ENCODE assay signal across 17 mouse cellular contexts in genomic region chr5:120668761-120669160, GRCm38 (mm10). TPM values are rescaled to one million over a fixed set of nuclear protein-coding genes. Genes with fewer than 3 reads are reported as not detected.
DNase-seq lines count a peak whose midpoint lies in the region.
"Had no signal": no experiment of that assay in that cellular context is flagged by ENCODE, and none has a peak within 500 bp of the region (broad histone marks: within the 10 kb centered on the region; RNA-seq: fewer than 3 reads in every experiment).

No protein-coding gene starts in this region.

- DNase-seq in spleen, postnatal 36 days (ENCODE audit: low spot score in 2 of 2): peak; percentile 48 to 59
- no peak for DNase-seq in spleen, postnatal 14 days (ENCODE audit: low spot score in 2 of 2)
- peak; percentile 19 for DNase-seq in naive thymus-derived CD4-positive, alpha-beta T cell, adult 2 months (ENCODE audit: low read depth)
- no peak for DNase-seq in adrenal gland, postnatal 14 days
- DNase-seq in lung, adult 18-20 months: no peak
- DNase-seq: adrenal gland, adult 8-10 months; adrenal gland, postnatal 25 days; cerebellum, adult 11 months; cerebellum, adult 18-20 months; cerebellum, adult 8-10 months; cerebellum, adult 9-11 months; cerebellum, postnatal 14 days; cerebellum, postnatal 36 days; embryo, embryonic 11 days had no signal

RNA-seq across cellular contexts. Expression of gene Rasal1, which starts 20.1 kb away (rescaled TPM):
- total RNA-seq in adrenal gland, postnatal 14 days (2021): 8.3 and 13.1 TPM in 2 replicates

RNA-seq across cellular contexts. Expression of gene Cfap73, which starts 34.7 kb away (rescaled TPM):
- total RNA-seq in adrenal gland, postnatal 14 days (2021): 0.63 and 0.98 TPM in 2 replicates
- total RNA-seq: CH12.LX; common myeloid progenitor, adult 5-6 weeks; G1E had no signal

RNA-seq across cellular contexts. Expression of gene Dtx1, which starts 43.0 kb away (rescaled TPM):
- total RNA-seq in adrenal gland, postnatal 14 days (2021): 7.3 and 8.0 TPM in 2 replicates
- total RNA-seq: common myeloid progenitor, adult 5-6 weeks had no signal

RNA-seq across cellular contexts. Expression of gene Ddx54, which starts 56.2 kb away (rescaled TPM):
- 38.6 and 45.9 TPM in 2 replicates for total RNA-seq in adrenal gland, postnatal 14 days (2021)

RNA-seq across cellular contexts. Expression of gene Rita1, which starts 56.4 kb away (rescaled TPM):
- total RNA-seq in adrenal gland, postnatal 14 days (2021): 15.6 and 16.0 TPM in 2 replicates

Comparison
In these comparisons a context has a peak if more than half of its experiments do, and no peak if none do; other contexts are left out.
1. DNase-seq: peak in spleen, postnatal 36 days (2 of 2) and naive thymus-derived CD4-positive, alpha-beta T cell, adult 2 months (single experiment); none in spleen, postnatal 14 days (0 of 2), adrenal gland, postnatal 14 days (single experiment) and lung, adult 18-20 months (0 of 2).